Mouse (Mus musculus) embryonic facial prominence, embryonic 13.5 days (tissue): ENCODE measurements around the gene Dop1a. TPM values are rescaled to one million over a fixed set of nuclear protein-coding genes. Genes with fewer than 3 reads are reported as not detected.

Source experiments
- ATAC-seq: fragments of 200-750 bp; cut with Nextera tagmentation; 2 replicates; pipeline ENCODE4 v1.8.0; 2017; ENCODE audit warnings: low read depth; ENCODE audit not compliant: insufficient number of reproducible peaks, insufficient read depth, low FRiP score, low TSS enrichment
- H3K27ac ChIP-seq: fragments of 300-500 bp; sonication (generic); 2 replicates; pipeline ENCODE4 v1.5.1; 2015; ENCODE audit warnings: moderate library complexity, mild to moderate bottlenecking, inconsistent platforms
- H3K27me3 ChIP-seq: fragments of 300-500 bp; sonication (generic); 2 replicates; pipeline ENCODE4 v1.6.1; 2015; ENCODE audit warnings: mild to moderate bottlenecking, inconsistent platforms
- H3K36me3 ChIP-seq: fragments of 300-500 bp; sonication (generic); 2 replicates; pipeline ENCODE4 v1.6.1; 2015; ENCODE audit warnings: mild to moderate bottlenecking, inconsistent platforms
- H3K4me1 ChIP-seq: fragments of 300-500 bp; sonication (generic); 2 replicates; pipeline ENCODE4 v1.6.1; 2015; ENCODE audit warnings: inconsistent platforms
- H3K4me2 ChIP-seq: fragments of 300-500 bp; sonication (generic); 2 replicates; pipeline ENCODE4 v1.6.1; 2015; ENCODE audit warnings: moderate library complexity, mild to moderate bottlenecking, inconsistent platforms
- H3K4me3 ChIP-seq: fragments of 300-500 bp; sonication (generic); 2 replicates; pipeline ENCODE4 v1.5.1; 2015; ENCODE audit warnings: mild to moderate bottlenecking, inconsistent platforms
- H3K9ac ChIP-seq: fragments of 300-500 bp; sonication (generic); 2 replicates; pipeline ENCODE4 v1.6.1; 2015; ENCODE audit warnings: mild to moderate bottlenecking, inconsistent platforms
- H3K9me3 ChIP-seq: fragments of 300-500 bp; sonication (generic); 2 replicates; pipeline ENCODE4 v1.6.1; 2016; ENCODE audit warnings: inconsistent platforms
- WGBS: fragments of 180-500 bp; shearing (Covaris S2); methylation state at CpG from one replicate; pipeline ENCODE4 v1.1.7; 2015; ENCODE audit warnings: mixed read lengths; 5-methylcytosine and 5-hydroxymethylcytosine counted together
- polyA plus RNA-seq: library from polyadenylated mRNA; unstranded; fragments of >200 nt; fragmentation: Nextera tagmentation; extraction: Ambion mirVana; gene quantifications from 2 replicates; pipeline ENCODE4 v1.2.1, GENCODE M21; 2015

Dop1a gene
- polyA plus RNA-seq, 1 experiment from 2014 or later, result 16.5 TPM

DNA sequence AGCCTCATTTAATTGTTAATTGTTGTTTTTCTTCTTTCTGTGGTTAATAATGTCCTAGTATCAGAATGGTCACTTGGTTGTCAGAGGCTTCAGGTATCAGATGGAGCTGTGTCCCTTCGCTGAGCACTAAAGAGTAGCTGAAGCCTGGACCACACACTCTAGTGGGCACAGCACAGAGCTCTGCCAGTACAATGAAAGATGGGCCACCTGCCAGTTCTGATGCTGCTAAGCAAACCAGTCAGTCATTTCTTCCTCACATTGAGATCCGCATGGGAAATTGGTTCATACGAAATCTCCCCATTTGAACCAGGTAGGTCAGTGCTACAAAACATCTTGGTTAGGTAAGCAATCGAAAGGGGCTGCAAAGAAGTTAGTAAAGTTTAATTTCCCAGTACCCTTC, 87.7 kb downstream of the Dop1a start:
- no peaks in the 10 kb centered on the region for H3K4me1 ChIP-seq
- 92% methylated on average over 4 of the region's 4 CpGs for WGBS
- no peak overlapping the region for H3K4me3 ChIP-seq
- H3K9me3 ChIP-seq, result no peaks in the 10 kb centered on the region
- no peak overlapping the region for H3K4me2 ChIP-seq
- no peak overlapping the region for H3K27ac ChIP-seq
- ATAC-seq, result no peak
- no peak overlapping the region for H3K9ac ChIP-seq
- H3K27me3 ChIP-seq, result no peaks in the 10 kb centered on the region
- peaks cover 77% of the 10 kb centered on the region for H3K36me3 ChIP-seq

GRCm38 (mm10) chr9:86560543-86560942, 93.6 kb downstream of the Dop1a start:
- WGBS, result 82% methylated on average over 3 of the region's 3 CpGs
- no peak for ATAC-seq
- Histone ChIP-seq H3K9me3 (no peaks in the 10 kb centered on the region), H3K27me3 (no peaks in the 10 kb centered on the region), H3K9ac (no peak overlapping the region), H3K4me3 (no peak overlapping the region), H3K27ac (no peak overlapping the region), H3K36me3 (peaks cover 90% of the 10 kb centered on the region), H3K4me1 (no peaks in the 10 kb centered on the region), H3K4me2 (no peak overlapping the region)

DNA sequence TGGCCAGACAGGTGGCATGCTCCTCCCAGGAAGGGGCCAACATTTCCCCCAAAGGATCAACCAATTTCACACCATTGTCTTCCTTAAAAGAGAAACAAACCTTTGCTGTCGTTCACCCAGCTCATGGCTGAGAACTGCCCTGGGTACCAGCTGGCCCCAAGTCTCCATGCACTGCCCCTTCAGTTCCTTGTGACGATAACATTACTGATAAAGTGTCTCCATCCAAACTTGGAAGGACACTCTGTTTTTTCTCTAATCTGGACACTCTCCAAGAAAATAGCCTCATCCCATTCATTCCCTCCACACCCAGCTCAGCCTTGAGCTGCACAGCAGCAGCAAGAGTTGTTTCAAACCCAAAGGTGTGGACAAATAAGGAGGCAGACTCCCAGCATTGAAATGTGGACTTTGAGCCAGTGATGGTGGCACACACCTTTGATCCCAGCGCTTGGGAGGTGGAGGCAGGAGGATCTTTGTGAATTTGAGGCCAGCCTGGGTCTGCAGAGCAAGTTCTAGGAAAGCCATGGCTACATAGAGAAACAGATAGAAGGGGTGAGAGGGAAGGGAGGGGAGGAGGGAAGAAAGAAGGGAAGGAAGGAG, 102.5 kb downstream of the Dop1a start:
- Histone ChIP-seq H3K27ac (no peak overlapping the region), H3K4me2 (no peak overlapping the region), H3K27me3 (no peaks in the 10 kb centered on the region), H3K9me3 (no peaks in the 10 kb centered on the region), H3K36me3 (peaks cover 36% of the 10 kb centered on the region), H3K4me3 (no peak overlapping the region), H3K4me1 (peaks cover 20% of the 10 kb centered on the region), H3K9ac (no peak overlapping the region)
- 85% methylated on average over 3 of the region's 3 CpGs for WGBS
- no peak for ATAC-seq

DNA sequence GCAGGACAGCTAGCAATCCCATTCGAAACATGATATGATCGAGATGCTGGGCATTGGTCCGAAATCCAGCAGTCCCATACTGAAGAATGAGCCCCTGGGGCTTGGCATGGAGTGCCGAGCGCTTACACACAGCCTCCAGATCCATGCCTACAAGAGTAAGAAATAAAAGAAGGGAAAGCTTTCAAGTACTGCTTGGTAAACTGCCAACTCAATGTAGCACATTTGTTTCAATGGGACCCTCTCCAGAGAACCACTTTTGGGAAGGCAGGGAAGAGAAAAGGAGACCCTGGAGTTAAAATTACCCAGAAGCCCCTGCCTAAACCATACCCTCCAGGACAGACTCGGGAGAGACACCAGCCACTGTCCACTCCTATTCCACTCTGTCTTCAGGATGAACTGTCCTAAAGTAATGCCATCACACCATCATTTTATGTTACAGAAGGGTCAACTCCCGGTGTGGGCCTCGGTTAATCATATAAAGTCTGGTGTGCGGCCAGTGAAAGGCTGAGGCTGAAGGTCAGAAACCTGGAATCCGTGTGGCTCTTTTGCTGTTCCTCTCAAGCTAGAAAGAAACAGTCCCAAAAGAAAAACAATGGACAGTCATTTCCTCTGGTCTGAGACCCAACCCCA, 103.4 kb downstream of the Dop1a start:
- 82% methylated on average over 10 of the region's 10 CpGs for WGBS
- Histone ChIP-seq H3K4me3 (peak overlapping the region; percentile 76), H3K9me3 (no peaks in the 10 kb centered on the region)

GRCm38 (mm10) chr9:86570946-86571345, 104.0 kb downstream of the Dop1a start:
- Histone ChIP-seq H3K4me2 (peak overlapping the region; percentile 99), H3K36me3 (peaks cover 21% of the 10 kb centered on the region), H3K4me1 (peaks cover 20% of the 10 kb centered on the region), H3K27ac (no peak overlapping the region), H3K4me3 (peak overlapping the region; percentile 76), H3K27me3 (no peaks in the 10 kb centered on the region), H3K9me3 (no peaks in the 10 kb centered on the region), H3K9ac (peak overlapping the region; percentile 84)
- ATAC-seq, result no peak
- 16% methylated on average over 8 of the region's 8 CpGs for WGBS

More for the DNA sequence above, 103.4 kb downstream of the Dop1a start:
- H3K4me1 ChIP-seq, result peaks cover 20% of the 10 kb centered on the region
- no peak overlapping the region for H3K27ac ChIP-seq
- H3K9ac ChIP-seq, result peak overlapping the region; percentile 84
- H3K4me2 ChIP-seq, result peak overlapping the region; percentile 99
- no peaks in the 10 kb centered on the region for H3K27me3 ChIP-seq
- no peak for ATAC-seq
- peaks cover 27% of the 10 kb centered on the region for H3K36me3 ChIP-seq

DNA sequence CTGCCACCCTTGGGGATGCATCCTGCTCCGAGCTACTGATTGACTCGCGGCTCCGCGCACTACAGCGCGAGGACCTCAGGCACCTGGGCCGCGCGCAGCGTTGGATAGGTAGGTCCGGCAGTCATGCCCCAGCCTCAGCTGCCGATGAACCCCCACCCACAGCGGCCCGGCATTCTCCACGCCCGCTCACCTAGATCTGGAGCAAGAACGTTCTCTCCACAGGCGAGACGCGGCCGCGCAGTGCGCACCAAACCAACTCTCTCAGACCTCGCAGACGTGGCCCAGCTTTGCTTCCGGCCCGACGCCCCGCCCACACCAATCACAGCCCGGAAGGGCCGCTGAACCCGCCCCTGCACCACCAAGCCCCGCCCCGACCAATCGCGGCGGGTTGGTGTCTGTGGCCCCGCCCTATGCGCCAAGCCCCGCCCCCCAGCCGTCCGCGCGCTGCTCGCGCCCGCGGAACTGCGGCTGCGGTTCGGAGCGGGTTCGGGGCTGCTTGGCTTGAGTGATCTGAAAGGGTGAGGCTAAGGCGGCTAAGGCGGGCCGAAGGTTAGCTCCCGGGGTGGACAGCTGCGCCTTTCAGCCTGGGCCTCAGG, 104.7 kb downstream of the Dop1a start, which contains the start of the genes Pgm3 and Rwdd2a:
Gene Pgm3, minus strand, starts transcription at position 303 of the 596 bp plus-strand sequence.
Gene Rwdd2a, plus strand, starts transcription at position 452 of the 596 bp plus-strand sequence.
- WGBS, result under 1% methylated on average over 59 of the region's 59 CpGs
- H3K27ac ChIP-seq, result peak within 1 kb of the TSS; percentile 78

GRCm38 (mm10) chr9:86572196-86572595, 105.2 kb downstream of the Dop1a start:
- H3K27me3 ChIP-seq, result no peaks in the 10 kb centered on the region
- peaks cover 20% of the 10 kb centered on the region for H3K4me1 ChIP-seq
- H3K9me3 ChIP-seq, result no peaks in the 10 kb centered on the region
- peak overlapping the region; percentile 99 for H3K4me2 ChIP-seq
- whole genome bisulfite sequencing, result under 1% methylated on average over 25 of the region's 25 CpGs
- peak; percentile 34; the same call in 1 of the 2 replicates for ATAC-seq
- peak overlapping the region; percentile 69 for H3K9ac ChIP-seq
- peaks cover 11% of the 10 kb centered on the region for H3K36me3 ChIP-seq
- H3K27ac ChIP-seq, result no peak overlapping the region
- peak overlapping the region; percentile 76 for H3K4me3 ChIP-seq

More for the DNA sequence above, 104.7 kb downstream of the Dop1a start, which contains the start of the genes Pgm3 and Rwdd2a:
- Histone ChIP-seq H3K36me3 (peaks cover 16% of the 10 kb centered on the region), H3K9ac (peak within 1 kb of the TSS; percentile 84), H3K27me3 (no peaks in the 10 kb centered on the region), H3K4me3 (peak within 1 kb of the TSS; percentile 76), H3K4me1 (peaks cover 20% of the 10 kb centered on the region), H3K9me3 (no peaks in the 10 kb centered on the region), H3K4me2 (peak within 1 kb of the TSS; percentile 99)
- peak; percentile 98 for ATAC-seq

DNA sequence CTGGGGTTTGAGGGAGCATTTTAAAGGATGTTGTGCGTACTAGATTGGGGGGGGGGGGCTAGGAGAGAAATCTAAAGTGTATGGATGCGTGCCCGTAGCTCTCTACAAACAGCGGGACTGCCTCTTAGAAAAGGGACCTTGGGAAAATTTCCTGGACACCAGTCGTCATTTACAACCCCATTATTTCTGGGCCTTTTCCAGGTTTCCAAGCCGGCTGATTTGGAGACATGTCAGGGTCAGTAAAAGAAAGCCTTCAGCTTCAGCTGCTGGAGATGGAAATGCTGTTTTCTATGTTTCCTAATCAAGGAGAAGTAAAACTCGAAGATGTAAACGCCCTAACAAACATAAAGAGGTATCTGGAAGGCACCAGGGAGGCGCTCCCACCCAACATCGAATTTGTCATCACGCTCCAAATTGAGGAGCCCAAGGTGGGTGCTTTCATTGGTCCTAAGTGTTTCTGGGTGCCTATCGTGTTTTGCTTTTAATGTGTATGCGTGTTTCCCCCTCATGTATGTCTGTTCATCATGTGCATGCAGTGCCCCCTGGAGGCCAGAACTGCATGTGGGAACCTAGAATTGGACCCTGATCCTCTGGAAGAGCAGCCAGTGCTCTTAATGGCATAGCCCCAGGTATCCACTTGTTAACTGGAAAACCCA, 105.8 kb downstream of the Dop1a start:
- H3K27ac ChIP-seq, result no peak overlapping the region
- H3K9ac ChIP-seq, result peak overlapping the region; percentile 69; the same call in 1 of the 2 replicates
- H3K4me3 ChIP-seq, result peak overlapping the region; percentile 76
- peaks cover 11% of the 10 kb centered on the region for H3K36me3 ChIP-seq
- no peak for ATAC-seq
- peaks cover 20% of the 10 kb centered on the region for H3K4me1 ChIP-seq
- H3K4me2 ChIP-seq, result peak overlapping the region; percentile 99
- 10% methylated on average over 13 of the region's 13 CpGs for WGBS
- H3K27me3 ChIP-seq, result no peaks in the 10 kb centered on the region
- H3K9me3 ChIP-seq, result no peaks in the 10 kb centered on the region

DNA sequence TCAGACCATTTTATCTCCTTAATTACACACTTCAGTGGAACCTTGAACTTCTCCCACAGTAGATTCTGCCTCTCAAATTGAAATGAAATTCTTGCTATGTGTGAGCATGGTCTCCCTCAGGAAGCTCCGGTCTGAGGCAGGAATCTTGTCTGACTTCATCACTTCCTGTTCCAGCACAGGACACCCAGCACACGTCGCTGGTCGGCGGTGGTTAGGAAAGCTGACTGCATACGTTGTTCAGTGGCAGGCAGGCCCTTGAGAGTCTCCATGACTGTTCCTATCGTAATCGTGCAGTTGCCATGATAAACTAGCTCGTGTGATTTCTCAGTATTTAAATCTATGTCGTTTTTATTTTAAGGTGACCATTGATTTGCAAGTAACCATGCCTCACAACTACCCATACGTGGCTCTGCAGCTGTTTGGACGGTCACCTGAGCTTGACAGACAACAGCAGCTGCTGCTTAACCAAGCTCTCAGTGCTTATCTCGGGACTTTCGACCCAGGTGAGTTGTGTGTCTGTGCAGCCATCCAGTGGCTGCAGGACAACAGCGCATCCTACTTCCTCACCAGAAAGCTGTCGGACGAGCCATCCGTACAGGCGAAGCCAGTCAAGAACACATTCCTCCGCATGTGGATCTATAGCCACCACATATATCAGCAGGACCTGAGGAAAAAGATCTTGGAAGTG, 106.8 kb downstream of the Dop1a start:
- Histone ChIP-seq H3K36me3 (peaks cover 9% of the 10 kb centered on the region), H3K27me3 (no peaks in the 10 kb centered on the region), H3K9me3 (no peaks in the 10 kb centered on the region), H3K9ac (no peak overlapping the region), H3K4me3 (no peak overlapping the region), H3K4me1 (peaks cover 20% of the 10 kb centered on the region), H3K4me2 (no peak overlapping the region), H3K27ac (no peak overlapping the region)
- 77% methylated on average over 20 of the region's 20 CpGs for WGBS
- ATAC-seq, result no peak

DNA sequence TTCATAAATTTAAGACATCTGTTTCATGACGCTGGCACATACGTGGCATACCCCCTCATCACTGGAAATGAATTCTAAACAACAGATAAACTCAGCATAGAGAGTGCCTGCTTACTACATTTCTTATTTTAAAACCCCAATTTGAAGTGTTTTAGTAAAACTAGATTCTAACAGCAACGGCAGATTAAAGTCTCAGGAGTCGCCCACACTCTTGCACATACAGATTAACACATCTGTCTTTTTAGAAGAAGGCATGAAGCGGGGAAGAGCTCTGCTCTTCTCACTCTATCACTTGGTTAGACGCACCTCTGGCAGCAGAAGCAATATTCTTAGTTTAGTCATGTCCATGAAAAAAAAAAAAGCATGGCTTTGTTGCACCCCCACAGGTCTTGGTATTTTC, 108.2 kb downstream of the Dop1a start:
- H3K36me3 ChIP-seq, result no peaks in the 10 kb centered on the region
- no peaks in the 10 kb centered on the region for H3K9me3 ChIP-seq
- H3K27me3 ChIP-seq, result no peaks in the 10 kb centered on the region
- H3K4me2 ChIP-seq, result no peak overlapping the region
- WGBS, result 75% methylated on average over 6 of the region's 6 CpGs
- no peak overlapping the region for H3K9ac ChIP-seq
- H3K4me3 ChIP-seq, result no peak overlapping the region
- H3K4me1 ChIP-seq, result peaks cover 19% of the 10 kb centered on the region
- no peak overlapping the region for H3K27ac ChIP-seq
- ATAC-seq, result no peak

GRCm38 (mm10) chr9:86579657-86580056, 112.7 kb downstream of the Dop1a start:
- Histone ChIP-seq H3K36me3 (no peaks in the 10 kb centered on the region), H3K4me3 (no peak overlapping the region), H3K27ac (no peak overlapping the region), H3K4me1 (no peaks in the 10 kb centered on the region), H3K4me2 (no peak overlapping the region), H3K9ac (no peak overlapping the region), H3K27me3 (no peaks in the 10 kb centered on the region), H3K9me3 (no peaks in the 10 kb centered on the region)
- no peak for ATAC-seq
- 87% methylated on average over 10 of the region's 10 CpGs for WGBS
